Mouse (Mus musculus) spleen, adult 2 months (tissue): ENCODE data around the gene Ndel1.

ENCODE experiments used
- CTCF ChIP-seq: fragments of 200-500 bp; IDR thresholded peaks from 2 replicates; pipeline ENCODE4 v1.5.1; 2011; ENCODE audit warnings: mild to moderate bottlenecking, inconsistent platforms; ENCODE audit not compliant: insufficient read depth, insufficient read length, insufficient replicate concordance; ENCODE audit errors: extremely low read depth
- POLR2A ChIP-seq: fragments of 200-500 bp; IDR thresholded peaks from 2 replicates; pipeline ENCODE4 v1.6.1; 2011; ENCODE audit warnings: low read depth, low read length, inconsistent platforms

- peak; percentile 10; the same call in 1 of the 2 replicates for TF ChIP-seq CTCF
- no peak for TF ChIP-seq POLR2A
Measured at GRCm38 (mm10) chr11:68904375-68905137, 32.9 kb upstream of the Ndel1 start.
